Mouse (Mus musculus) brown adipose tissue, adult 24 weeks (tissue): ENCODE results near the gene Gal3st4. TPM values are rescaled to one million over a fixed set of nuclear protein-coding genes. Genes with fewer than 3 reads are reported as not detected.
"Not testable (repeated sequence)": the region's sequence is repeated elsewhere in the genome, so short reads cannot be mapped to it uniquely, and the experiment has no call there.

Experiments
- H3K27ac ChIP-seq: fragments of 200-500 bp; replicated peaks from 2 replicates; pipeline ENCODE4 v1.5.1; 2012; ENCODE audit warnings: low read depth, mild to moderate bottlenecking, low read length
- H3K4me1 ChIP-seq: fragments of 200-500 bp; 2 replicates; pipeline ENCODE4 v1.6.1; 2012; ENCODE audit warnings: low read length, mixed read lengths; ENCODE audit not compliant: control insufficient read depth, insufficient read depth, insufficient read length
- H3K4me3 ChIP-seq: fragments of 200-500 bp; 2 replicates; pipeline ENCODE4 v1.5.1; 2012; ENCODE audit warnings: low read depth, mild to moderate bottlenecking, low read length, moderate library complexity; ENCODE audit not compliant: insufficient read depth
- polyA plus RNA-seq: library from polyadenylated mRNA; stranded (reverse); fragments of >200 nt; gene quantifications from 2 replicates; pipeline ENCODE4 v1.2.4, GENCODE M21; 2012; ENCODE audit not compliant: missing spikeins, insufficient read depth, insufficient read length

Gal3st4 gene
- polyA plus RNA-seq, 1 experiment: not detected

DNA sequence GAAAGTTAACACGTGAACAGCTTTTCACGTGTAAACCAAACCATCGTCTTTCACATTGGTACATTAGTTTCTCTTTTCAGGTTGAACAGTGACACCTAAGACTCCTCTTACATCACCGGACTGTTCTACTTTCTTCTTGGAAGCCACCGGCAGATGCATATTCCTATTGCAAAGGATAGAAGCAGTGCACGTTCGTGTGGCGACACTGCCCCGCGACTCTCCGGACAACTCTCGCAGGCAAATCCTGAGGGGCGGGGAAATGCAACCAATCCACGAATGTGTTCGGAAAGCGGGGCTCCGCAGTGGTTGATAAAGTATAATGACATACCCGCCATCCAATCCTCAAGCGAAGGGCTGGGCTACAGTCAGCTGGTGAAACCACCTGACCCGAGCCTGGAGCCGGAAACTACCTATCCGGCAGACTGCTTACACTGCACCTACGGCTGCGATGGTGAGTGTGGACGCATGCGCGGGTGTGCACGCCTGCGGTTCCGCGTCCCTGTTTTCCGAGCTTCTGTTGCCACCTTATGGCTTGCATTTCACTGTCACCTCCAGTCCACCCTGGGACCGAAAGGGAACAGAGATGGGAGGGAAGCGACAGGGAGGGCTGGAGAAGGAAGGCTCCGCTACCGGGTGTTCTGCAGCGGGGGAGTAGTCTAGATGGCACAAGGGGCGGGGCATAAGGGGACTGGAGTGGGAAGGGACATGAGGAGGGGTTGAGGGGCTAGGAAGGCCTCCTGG, 17.1 kb downstream of the Gal3st4 start, which contains the start of gene Lamtor4:
Gene Lamtor4 (plus strand): TSS at position 130 of the 741 bp plus-strand sequence.
- peak within 1 kb of the TSS; percentile 13; the same call in 1 of the 2 replicates for H3K27ac ChIP-seq
- peaks cover 3% of the 10 kb centered on the region; the same call in 1 of the 2 replicates for H3K4me1 ChIP-seq
- H3K4me3 ChIP-seq: peak within 1 kb of the TSS; percentile 83

- no peak overlapping the region for H3K4me3 ChIP-seq
Observed at GRCm38 (mm10) chr5:138253061-138253460, 19.6 kb downstream of the Gal3st4 start.

DNA sequence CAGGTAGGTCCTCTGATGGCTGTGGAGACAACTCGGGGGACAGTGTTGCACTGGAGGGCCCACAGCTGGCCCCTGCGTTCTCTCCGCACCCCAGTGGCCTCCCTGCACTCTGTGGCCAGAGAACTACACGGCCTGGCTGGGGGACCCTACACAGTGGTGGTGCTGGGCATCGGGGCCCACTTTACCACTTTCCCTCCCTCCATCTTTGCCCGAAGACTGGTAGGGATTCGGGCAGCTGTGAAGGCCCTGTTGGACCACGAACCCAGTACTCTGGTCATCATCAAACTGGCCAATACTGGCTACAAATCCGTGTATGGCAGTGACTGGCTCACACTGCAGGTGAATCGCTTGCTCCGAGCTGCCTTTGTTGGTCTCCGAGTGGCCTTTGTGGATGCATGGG, 21.5 kb downstream of the Gal3st4 start:
- peaks cover 3% of the 10 kb centered on the region; the same call in 1 of the 2 replicates for H3K4me1 ChIP-seq
- H3K4me3 ChIP-seq: no peak overlapping the region
- no peak overlapping the region for H3K27ac ChIP-seq

More at GRCm38 (mm10) chr5:138253061-138253460, 19.6 kb downstream of the Gal3st4 start:
- Histone ChIP-seq H3K4me1 (peaks cover 3% of the 10 kb centered on the region; the same call in 1 of the 2 replicates), H3K27ac (no peak overlapping the region)

DNA sequence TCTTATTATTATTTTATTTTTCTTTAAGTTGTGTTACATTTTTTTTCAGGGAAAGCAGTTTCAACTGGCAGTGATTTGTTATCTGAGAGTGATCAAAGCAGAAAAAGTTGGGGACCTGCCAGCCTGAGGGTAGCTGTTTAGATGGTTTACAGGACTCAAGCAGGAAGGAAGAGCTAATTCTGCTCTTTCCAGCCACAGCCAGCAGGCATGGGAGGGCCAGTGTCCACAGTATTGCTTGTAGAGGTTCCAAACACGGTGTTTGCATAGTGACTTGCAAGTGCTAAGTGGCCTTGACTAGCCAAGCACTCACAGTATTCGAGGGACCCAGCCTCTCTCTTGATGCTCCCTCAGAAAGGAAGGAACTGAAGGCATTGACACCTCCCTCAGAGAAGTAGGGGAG, 31.1 kb downstream of the Gal3st4 start:
- H3K4me3 ChIP-seq: no peak overlapping the region
- H3K4me1 ChIP-seq: no peaks in the 10 kb centered on the region
- H3K27ac ChIP-seq: no peak overlapping the region

- H3K4me1 ChIP-seq: no peaks in the 10 kb centered on the region
- no peak overlapping the region for H3K27ac ChIP-seq
- no peak overlapping the region for H3K4me3 ChIP-seq
Observed at GRCm38 (mm10) chr5:138234224-138234623, 38.4 kb downstream of the Gal3st4 start.

DNA sequence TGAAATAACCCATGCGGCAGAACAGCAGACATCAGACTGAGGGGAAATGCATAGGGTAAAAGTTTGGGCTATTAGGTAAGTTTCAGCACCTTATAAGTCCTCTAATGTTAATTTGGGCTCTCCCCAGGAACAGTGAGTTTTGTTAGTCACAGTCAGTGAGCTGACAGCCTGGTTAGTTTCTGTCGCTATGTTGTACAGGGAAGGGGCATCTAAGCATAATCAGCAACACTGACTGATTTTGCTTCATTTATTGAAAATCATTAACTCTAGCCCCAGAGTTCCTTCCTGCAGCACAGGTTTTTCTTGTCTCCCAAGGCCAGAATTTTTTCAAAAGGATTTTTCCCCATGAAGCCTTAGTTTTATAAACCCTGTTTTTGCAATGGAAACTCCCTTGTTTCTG, 38.9 kb downstream of the Gal3st4 start:
- Histone ChIP-seq H3K4me1 (no peaks in the 10 kb centered on the region), H3K4me3 (no peak overlapping the region), H3K27ac (no peak overlapping the region)

GRCm38 (mm10) chr5:138229511-138229910, 43.1 kb downstream of the Gal3st4 start:
- Histone ChIP-seq H3K4me1 (no peaks in the 10 kb centered on the region), H3K4me3 (no peak overlapping the region), H3K27ac (peak overlapping the region; percentile 31)

GRCm38 (mm10) chr5:138228026-138228425, 44.6 kb downstream of the Gal3st4 start:
- Histone ChIP-seq H3K4me3 (no peak overlapping the region), H3K27ac (no peak overlapping the region), H3K4me1 (no peaks in the 10 kb centered on the region)

DNA sequence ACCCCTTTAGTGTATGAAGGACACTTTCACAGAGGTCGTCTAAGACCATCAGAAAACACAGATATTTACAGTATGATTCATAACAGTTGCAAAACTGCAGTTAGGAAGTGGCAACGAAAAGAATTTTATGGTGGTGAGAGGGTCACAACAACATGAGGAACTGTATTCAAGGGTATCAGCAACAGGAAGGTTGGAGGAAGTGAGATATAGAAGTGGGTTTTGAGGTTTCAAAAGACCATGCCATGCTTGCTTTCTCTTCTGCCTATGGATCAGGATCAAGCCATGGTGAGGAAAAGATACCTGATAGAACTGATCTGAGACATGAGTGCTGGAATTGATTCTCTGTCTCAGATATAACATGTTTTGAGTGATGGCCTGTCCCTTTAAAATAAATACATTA, 45.3 kb downstream of the Gal3st4 start:
- no peak overlapping the region for H3K4me3 ChIP-seq
- no peaks in the 10 kb centered on the region for H3K4me1 ChIP-seq
- no peak overlapping the region for H3K27ac ChIP-seq

GRCm38 (mm10) chr5:138226491-138226890, 46.1 kb downstream of the Gal3st4 start:
- Histone ChIP-seq H3K4me1 (no peaks in the 10 kb centered on the region), H3K27ac (no peak overlapping the region), H3K4me3 (no peak overlapping the region)

DNA sequence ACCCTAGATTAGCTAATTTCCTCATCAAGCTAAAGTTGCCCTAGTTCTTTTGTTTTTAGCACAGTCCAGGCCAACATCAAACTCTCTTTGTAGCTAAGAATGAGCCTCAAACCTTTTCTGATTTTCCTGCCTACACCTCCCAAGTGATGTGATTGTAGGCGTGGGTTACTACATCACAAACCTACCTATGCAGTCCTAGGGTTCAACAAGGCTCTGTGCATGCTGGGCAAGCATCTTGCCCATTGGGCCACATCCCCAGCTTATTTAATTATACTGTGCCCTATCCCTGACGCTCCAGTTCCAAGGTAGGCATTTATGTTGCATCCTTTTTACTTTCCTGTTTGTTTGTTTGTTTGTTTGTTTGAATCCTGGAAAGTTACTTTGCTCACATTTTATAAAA, 46.9 kb downstream of the Gal3st4 start, which contains the start of gene Nxpe5:
Gene Nxpe5 (plus strand): TSS at position 199 of the 400 bp plus-strand sequence.
- Histone ChIP-seq H3K27ac (no peak within 1 kb of the TSS), H3K4me3 (no peak within 1 kb of the TSS), H3K4me1 (no peaks in the 10 kb centered on the region)

DNA sequence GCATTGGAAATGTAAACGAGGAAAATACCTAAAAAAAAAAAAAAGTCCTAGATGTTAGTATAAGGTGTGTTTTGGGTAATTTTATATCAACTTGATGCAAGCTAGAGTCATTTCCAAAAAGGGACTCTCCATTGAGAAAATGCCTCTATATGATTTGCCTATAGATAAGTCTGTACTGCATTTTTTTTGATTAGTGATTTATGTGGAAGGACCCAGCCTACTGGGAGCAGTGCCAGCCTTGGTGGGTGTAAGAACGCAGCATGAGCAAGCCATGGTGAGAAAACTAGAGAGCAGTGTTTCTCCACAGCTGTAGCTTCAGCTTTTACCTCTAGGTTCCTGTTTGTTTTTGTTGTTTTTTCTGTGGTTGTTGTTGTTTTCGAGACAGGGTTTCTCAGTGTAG, 49.4 kb downstream of the Gal3st4 start:
- Histone ChIP-seq H3K27ac (no peak overlapping the region), H3K4me1 (no peaks in the 10 kb centered on the region), H3K4me3 (no peak overlapping the region)

DNA sequence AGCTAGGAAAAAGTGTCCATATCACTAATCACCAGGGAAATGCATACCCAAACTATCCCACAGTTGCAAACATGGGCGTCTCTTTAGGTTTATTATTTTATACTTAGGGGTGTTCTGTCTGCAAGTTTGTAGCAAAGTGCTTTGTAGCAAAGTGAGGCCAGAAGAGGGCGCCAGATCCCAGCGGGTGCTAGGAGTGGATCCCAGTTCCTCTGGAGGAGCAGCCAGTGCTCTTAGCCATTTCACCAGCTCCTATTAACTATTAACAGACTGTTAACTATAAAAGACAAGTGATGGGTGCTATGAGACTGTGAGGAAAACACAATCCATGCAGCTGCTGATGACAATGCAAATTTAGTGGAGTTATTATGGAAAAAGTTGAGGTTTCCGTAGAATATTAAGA, 50.5 kb downstream of the Gal3st4 start:
- no peak overlapping the region for H3K27ac ChIP-seq
- H3K4me1 ChIP-seq: no peaks in the 10 kb centered on the region

GRCm38 (mm10) chr5:138219864-138220263, 52.8 kb downstream of the Gal3st4 start:
- no peaks in the 10 kb centered on the region for H3K4me1 ChIP-seq
- H3K4me3 ChIP-seq: no peak overlapping the region
- no peak overlapping the region for H3K27ac ChIP-seq

More for the DNA sequence above, 50.5 kb downstream of the Gal3st4 start:
- H3K4me3 ChIP-seq: no peak overlapping the region

GRCm38 (mm10) chr5:138216632-138217031, 56.0 kb downstream of the Gal3st4 start:
- H3K4me1 ChIP-seq, H3K4me3 ChIP-seq, H3K27ac ChIP-seq: not testable (repeated sequence)
